Mouse (Mus musculus) urinary bladder, postnatal 4 days (tissue): ENCODE results near the gene Adgrl2.

Source experiments
- DNase-seq, 2 experiments: peaks; one replicate each; pipeline ENCODE4 v3.0.0; 2021 to 2022; ENCODE audit warnings: low spot score in 2 of 2

Adgrl2 gene

GRCm38 (mm10) chr3:148977124-148977529 is 13.2 kb downstream of the Adgrl2 start:
- DNase-seq, result no peak

GRCm38 (mm10) chr3:148971893-148972596 is 18.3 kb downstream of the Adgrl2 start:
- no peak for DNase-seq

- no peak for DNase-seq
Observed at GRCm38 (mm10) chr3:148964991-148965605, 25.3 kb downstream of the Adgrl2 start.

GRCm38 (mm10) chr3:148963381-148964044 is 26.8 kb downstream of the Adgrl2 start:
- DNase-seq, result no peak

- DNase-seq, result no peak
Observed at GRCm38 (mm10) chr3:148961611-148962010, 28.7 kb downstream of the Adgrl2 start.

GRCm38 (mm10) chr3:148960751-148961289 is 29.5 kb downstream of the Adgrl2 start:
- DNase-seq, result no peak

GRCm38 (mm10) chr3:148960215-148960614 is 30.1 kb downstream of the Adgrl2 start:
- DNase-seq, result no peak

GRCm38 (mm10) chr3:148959327-148960025 is 30.9 kb downstream of the Adgrl2 start:
- no peak for DNase-seq

- no peak for DNase-seq
Observed at GRCm38 (mm10) chr3:148958714-148959113, 31.6 kb downstream of the Adgrl2 start.

- no peak for DNase-seq
Observed at GRCm38 (mm10) chr3:148958185-148958584, 32.2 kb downstream of the Adgrl2 start.

GRCm38 (mm10) chr3:148956887-148957286 is 33.5 kb downstream of the Adgrl2 start:
- DNase-seq, result no peak

GRCm38 (mm10) chr3:148949796-148950195 is 40.6 kb downstream of the Adgrl2 start:
- DNase-seq, result no peak

GRCm38 (mm10) chr3:148947805-148948405 is 42.5 kb downstream of the Adgrl2 start:
- no peak for DNase-seq

- DNase-seq, result no peak
Observed at GRCm38 (mm10) chr3:148947266-148947665, 43.1 kb downstream of the Adgrl2 start.

GRCm38 (mm10) chr3:148945534-148945933 is 44.8 kb downstream of the Adgrl2 start:
- DNase-seq, result no peak

- no peak for DNase-seq
Observed at GRCm38 (mm10) chr3:148939457-148939856, 50.9 kb downstream of the Adgrl2 start.

- no peak for DNase-seq
Observed at GRCm38 (mm10) chr3:148935056-148935455, 55.3 kb downstream of the Adgrl2 start.

- DNase-seq, result no peak
Observed at GRCm38 (mm10) chr3:148934279-148934678, 56.1 kb downstream of the Adgrl2 start.

- no peak for DNase-seq
Observed at GRCm38 (mm10) chr3:148933160-148933559, 57.2 kb downstream of the Adgrl2 start.

- DNase-seq, result no peak
Observed at GRCm38 (mm10) chr3:148930913-148931312, 59.4 kb downstream of the Adgrl2 start.

- no peak for DNase-seq
Observed at GRCm38 (mm10) chr3:148926330-148926729, 64.0 kb downstream of the Adgrl2 start.
